Mouse (Mus musculus): ENCODE data around the gene Iqgap2. TPM values are rescaled to one million over a fixed set of nuclear protein-coding genes. Genes with fewer than 3 reads are reported as not detected.

Iqgap2 gene
- polyA plus RNA-seq, 1 experiment: 48.2 TPM

DNA sequence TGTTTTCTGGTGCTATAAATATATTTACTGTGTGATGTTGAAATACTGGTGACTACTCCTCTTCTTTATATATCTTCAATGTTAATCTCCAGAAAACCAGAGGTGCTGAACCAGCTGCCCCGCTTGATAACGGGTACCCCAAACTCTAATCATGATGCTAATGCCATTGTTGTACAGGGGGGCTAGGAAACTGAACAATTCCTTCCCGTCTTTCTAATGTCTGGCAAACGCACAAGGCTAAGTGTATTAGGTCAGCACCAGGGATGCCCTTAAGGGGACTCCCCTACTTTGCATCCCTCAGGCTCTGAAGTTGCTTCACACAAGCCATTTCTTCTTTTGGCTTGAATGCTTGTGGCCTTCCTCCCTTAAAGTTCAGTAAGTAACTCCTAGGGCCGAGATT is 212.6 kb downstream of the Iqgap2 start:
- Histone ChIP-seq H3K4me1 (ENCODE audit: control insufficient read depth, insufficient read depth, low read length) (peaks cover 12% of the 10 kb centered on the region), H3K27ac (ENCODE audit: insufficient read depth, low read depth, low read length) (no peak overlapping the region), H3K4me3 (ENCODE audit: insufficient read depth, low read length) (no peak overlapping the region)
- no peak for TF ChIP-seq CTCF (IDR thresholded peaks at IDR 0.05; ENCODE audit: low read depth, low read length)
- TF ChIP-seq POLR2A (IDR thresholded peaks at IDR 0.05; ENCODE audit: borderline replicate concordance, low read depth, low read length): no peak

DNA sequence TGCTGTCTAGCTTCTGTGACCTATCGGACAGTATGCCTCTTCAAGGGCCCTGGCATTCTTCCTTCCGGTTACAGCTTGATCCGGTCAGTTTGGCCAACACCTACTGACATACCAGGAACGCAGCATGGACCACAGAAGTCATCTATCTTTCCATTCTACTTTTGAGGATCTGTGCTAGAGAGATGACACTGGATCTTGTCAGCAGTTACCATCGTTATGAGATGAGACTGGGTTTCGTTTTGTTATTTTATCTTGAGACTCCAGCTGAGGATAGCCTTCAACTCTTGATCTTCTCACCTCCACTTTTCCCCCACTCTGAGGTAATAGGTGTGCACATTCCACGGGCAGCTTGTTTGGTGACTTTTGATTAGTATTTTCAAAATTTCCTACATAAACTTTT is 219.3 kb downstream of the Iqgap2 start:
- Histone ChIP-seq H3K4me3 (ENCODE audit: insufficient read depth, low read length) (no peak overlapping the region), H3K27ac (ENCODE audit: insufficient read depth, low read depth, low read length) (no peak overlapping the region), H3K4me1 (ENCODE audit: control insufficient read depth, insufficient read depth, low read length) (no peaks in the 10 kb centered on the region)
- TF ChIP-seq POLR2A (IDR thresholded peaks at IDR 0.05; ENCODE audit: borderline replicate concordance, low read depth, low read length) (no peak), CTCF (IDR thresholded peaks at IDR 0.05; ENCODE audit: low read depth, low read length) (no peak)

DNA sequence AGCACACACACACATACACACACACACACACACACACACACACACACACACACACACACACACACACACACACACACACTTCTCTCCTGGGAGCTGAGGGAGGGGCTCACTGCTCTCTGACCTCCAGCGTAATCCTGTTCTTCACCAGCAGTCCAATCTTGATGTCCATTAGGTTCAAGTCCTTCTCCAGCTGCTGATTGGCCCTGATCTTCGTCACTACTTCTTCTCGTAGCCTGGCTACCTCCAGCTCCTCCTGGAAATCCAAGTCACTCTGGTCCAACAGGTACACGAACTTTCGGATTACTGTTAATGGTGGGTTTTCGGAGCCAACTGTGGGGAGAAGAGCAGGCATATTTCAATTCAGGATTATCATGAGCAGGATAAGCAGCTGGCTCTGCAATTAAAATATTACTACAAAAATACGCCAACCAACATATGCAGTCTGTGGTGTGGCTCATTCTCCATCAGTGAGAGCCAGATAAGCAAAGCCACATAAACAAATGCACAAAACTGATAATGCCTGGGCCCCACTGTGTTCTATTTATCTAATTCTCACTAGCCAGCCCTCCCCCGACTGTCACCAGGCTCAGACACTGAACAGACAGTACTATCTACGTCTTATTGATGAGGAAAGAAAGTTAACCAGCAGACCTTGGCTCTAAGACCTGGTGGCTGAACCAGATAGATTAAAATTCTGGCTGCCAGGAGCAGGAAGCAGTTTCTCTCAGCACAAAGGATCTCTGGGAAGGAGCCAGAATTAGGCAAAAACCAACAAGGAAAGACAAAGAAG is 220.4 kb downstream of the Iqgap2 start:
- TF ChIP-seq POLR2A (IDR thresholded peaks at IDR 0.05; ENCODE audit: borderline replicate concordance, low read depth, low read length) (no peak), CTCF (IDR thresholded peaks at IDR 0.05; ENCODE audit: low read depth, low read length) (no peak)
- H3K4me3 ChIP-seq (ENCODE audit: insufficient read depth, low read length): no peak overlapping the region
- H3K4me1 ChIP-seq (ENCODE audit: control insufficient read depth, insufficient read depth, low read length): no peaks in the 10 kb centered on the region
- no peak overlapping the region for H3K27ac ChIP-seq (ENCODE audit: insufficient read depth, low read depth, low read length)

DNA sequence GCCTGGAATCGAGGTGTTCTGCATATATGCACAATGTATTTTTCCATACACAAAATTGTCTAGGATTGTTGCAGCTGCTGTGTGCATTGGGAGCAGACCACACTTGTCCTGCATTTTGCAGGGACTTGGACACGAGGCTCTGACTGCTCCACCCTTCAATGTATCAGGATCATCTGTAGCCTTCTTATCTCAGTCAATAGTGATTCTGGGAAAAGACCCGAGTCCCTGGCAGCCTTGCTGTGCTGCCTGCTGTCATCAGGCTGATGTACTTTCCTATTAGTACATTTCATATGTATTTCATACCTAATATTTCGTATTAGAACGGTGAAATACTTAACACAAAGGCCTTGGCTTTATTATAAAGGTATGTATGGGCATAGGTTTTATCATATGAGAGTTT is 221.2 kb downstream of the Iqgap2 start:
- Histone ChIP-seq H3K4me1 (ENCODE audit: control insufficient read depth, insufficient read depth, low read length) (no peaks in the 10 kb centered on the region), H3K4me3 (ENCODE audit: insufficient read depth, low read length) (no peak overlapping the region), H3K27ac (ENCODE audit: insufficient read depth, low read depth, low read length) (no peak overlapping the region)
- TF ChIP-seq CTCF (IDR thresholded peaks at IDR 0.05; ENCODE audit: low read depth, low read length) (no peak), POLR2A (IDR thresholded peaks at IDR 0.05; ENCODE audit: borderline replicate concordance, low read depth, low read length) (no peak)

DNA sequence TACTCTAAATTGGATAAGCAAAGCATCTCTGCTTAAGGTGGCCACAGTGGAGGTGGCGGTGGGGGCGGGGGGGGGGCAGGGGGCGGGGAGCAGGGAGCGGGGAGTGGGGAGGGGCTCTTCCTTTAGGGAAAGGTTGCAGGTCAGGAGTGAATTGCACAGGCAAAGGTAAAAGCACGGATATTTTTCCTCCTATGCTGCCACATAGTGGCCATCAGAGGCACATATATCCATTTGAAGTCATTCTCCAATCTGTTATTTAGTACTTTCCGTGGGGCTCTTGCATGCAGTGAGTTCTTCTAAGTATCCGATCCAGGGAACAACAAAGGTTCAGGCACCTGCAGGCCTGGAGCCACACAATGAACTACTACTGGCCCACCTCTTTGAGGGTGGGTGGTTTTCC is 224.5 kb downstream of the Iqgap2 start:
- H3K27ac ChIP-seq (ENCODE audit: insufficient read depth, low read depth, low read length): no peak overlapping the region
- H3K4me1 ChIP-seq (ENCODE audit: control insufficient read depth, insufficient read depth, low read length): no peaks in the 10 kb centered on the region
- TF ChIP-seq CTCF (IDR thresholded peaks at IDR 0.05; ENCODE audit: low read depth, low read length): no peak
- H3K4me3 ChIP-seq (ENCODE audit: insufficient read depth, low read length): no peak overlapping the region

DNA sequence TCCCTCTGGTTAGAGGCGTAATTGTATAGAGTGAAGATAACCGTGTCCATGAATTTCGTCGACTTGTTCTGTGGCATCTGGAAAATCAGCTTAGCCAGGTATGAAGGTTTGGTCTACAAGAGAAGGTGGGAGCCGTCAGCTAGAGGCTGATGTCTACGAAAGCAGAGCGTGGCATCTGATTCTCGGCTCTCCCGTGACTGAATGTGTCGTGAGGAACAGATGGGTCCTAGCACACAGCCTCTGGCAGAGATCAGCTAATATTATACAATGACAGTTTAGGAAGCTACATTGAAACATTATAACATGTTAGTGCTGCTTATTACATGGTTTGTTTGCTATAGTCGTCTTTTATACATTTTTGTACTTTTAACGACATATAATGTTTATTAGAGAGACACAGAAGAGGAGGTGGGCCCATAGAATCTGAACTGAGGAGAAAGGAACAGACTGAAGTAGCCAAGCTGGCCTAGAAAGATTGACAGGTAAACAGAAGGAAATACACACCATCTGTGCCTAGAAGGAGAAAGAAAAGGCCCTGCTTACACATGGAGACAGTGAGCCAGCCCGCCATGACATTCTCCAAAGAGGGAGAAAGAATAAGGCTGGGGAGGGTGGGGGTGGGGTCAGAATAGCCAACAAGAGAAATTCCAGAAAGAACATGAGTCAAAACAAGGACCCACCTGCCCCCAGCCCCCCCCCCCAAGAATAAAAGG is 225.9 kb downstream of the Iqgap2 start:
- TF ChIP-seq POLR2A (IDR thresholded peaks at IDR 0.05; ENCODE audit: borderline replicate concordance, low read depth, low read length) (no peak), CTCF (IDR thresholded peaks at IDR 0.05; ENCODE audit: low read depth, low read length) (no peak)
- Histone ChIP-seq H3K27ac (ENCODE audit: insufficient read depth, low read depth, low read length) (no peak overlapping the region), H3K4me3 (ENCODE audit: insufficient read depth, low read length) (no peak overlapping the region)

DNA sequence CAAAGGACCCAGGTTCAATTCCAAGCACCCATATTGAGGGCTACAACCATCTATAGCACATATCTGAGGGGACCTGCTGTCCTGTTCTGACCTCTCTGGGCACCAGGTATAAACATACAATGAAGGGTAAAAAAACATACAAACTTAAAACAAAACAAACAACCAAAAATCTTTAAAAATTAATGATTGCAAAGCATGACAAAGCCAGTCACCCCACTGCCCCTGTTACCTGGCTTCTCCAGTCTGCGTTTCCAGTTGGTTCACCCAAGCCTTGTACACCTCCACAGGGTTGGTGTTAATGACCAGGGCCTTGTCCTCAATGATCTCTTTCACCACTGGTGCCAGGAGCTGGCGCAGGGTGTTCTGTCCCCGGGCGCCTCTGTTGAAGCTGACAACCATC is 227.9 kb downstream of the Iqgap2 start:
- TF ChIP-seq POLR2A (IDR thresholded peaks at IDR 0.05; ENCODE audit: borderline replicate concordance, low read depth, low read length) (no peak), CTCF (IDR thresholded peaks at IDR 0.05; ENCODE audit: low read depth, low read length) (no peak)
- no peak overlapping the region for H3K27ac ChIP-seq (ENCODE audit: insufficient read depth, low read depth, low read length)
- H3K4me3 ChIP-seq (ENCODE audit: insufficient read depth, low read length): no peak overlapping the region
- H3K4me1 ChIP-seq (ENCODE audit: control insufficient read depth, insufficient read depth, low read length): no peaks in the 10 kb centered on the region

More for the DNA sequence above, 225.9 kb downstream of the Iqgap2 start:
- no peaks in the 10 kb centered on the region for H3K4me1 ChIP-seq (ENCODE audit: control insufficient read depth, insufficient read depth, low read length)

DNA sequence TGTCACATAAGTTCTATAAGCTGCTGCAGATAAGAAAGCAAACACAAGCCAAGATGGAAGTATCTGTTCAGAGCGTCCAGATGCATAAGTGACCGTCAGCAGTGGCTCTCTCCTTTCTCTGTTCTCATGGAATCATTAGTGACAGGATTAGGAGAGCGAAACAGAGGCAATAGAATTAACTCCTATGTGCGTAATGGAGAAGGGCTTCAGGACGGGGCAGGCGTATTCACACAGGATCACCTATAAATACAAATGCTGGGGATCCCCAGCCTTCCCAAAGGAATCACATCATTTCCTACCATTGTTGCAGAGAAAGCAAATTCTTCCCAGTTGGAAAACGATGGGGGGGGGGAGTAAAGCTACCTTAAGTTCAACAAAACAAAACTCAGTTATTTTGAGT is 232.3 kb downstream of the Iqgap2 start:
- no peak for TF ChIP-seq POLR2A (IDR thresholded peaks at IDR 0.05; ENCODE audit: borderline replicate concordance, low read depth, low read length)
- TF ChIP-seq CTCF (IDR thresholded peaks at IDR 0.05; ENCODE audit: low read depth, low read length): no peak
- H3K27ac ChIP-seq (ENCODE audit: insufficient read depth, low read depth, low read length): no peak overlapping the region

DNA sequence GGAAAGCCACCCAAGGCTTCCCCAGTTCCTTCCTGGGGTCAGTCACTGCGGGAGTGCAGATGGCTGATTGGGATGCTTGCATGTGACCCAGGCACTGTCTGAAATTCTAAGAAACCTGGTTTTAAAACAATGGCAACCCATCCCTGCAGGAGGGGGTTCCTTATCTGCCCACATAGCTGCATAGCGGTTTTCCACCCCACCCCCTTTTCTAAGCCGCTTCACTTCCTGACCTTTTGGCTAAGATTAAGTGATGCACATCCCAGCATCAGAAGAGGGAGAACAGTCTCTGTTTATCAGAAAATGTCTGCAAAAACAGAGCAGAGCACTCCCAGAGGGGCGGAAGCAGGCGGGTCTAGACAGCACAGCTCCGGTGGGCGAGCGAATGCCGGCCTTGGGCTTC is 234.6 kb downstream of the Iqgap2 start:
- H3K27ac ChIP-seq (ENCODE audit: insufficient read depth, low read depth, low read length): no peak overlapping the region
- H3K4me1 ChIP-seq (ENCODE audit: control insufficient read depth, insufficient read depth, low read length): no peaks in the 10 kb centered on the region
- no peak overlapping the region for H3K4me3 ChIP-seq (ENCODE audit: insufficient read depth, low read length)
- TF ChIP-seq CTCF (IDR thresholded peaks at IDR 0.05; ENCODE audit: low read depth, low read length) (no peak), POLR2A (IDR thresholded peaks at IDR 0.05; ENCODE audit: borderline replicate concordance, low read depth, low read length) (no peak)

More for the DNA sequence above, 232.3 kb downstream of the Iqgap2 start:
- Histone ChIP-seq H3K4me1 (ENCODE audit: control insufficient read depth, insufficient read depth, low read length) (no peaks in the 10 kb centered on the region), H3K4me3 (ENCODE audit: insufficient read depth, low read length) (no peak overlapping the region)

DNA sequence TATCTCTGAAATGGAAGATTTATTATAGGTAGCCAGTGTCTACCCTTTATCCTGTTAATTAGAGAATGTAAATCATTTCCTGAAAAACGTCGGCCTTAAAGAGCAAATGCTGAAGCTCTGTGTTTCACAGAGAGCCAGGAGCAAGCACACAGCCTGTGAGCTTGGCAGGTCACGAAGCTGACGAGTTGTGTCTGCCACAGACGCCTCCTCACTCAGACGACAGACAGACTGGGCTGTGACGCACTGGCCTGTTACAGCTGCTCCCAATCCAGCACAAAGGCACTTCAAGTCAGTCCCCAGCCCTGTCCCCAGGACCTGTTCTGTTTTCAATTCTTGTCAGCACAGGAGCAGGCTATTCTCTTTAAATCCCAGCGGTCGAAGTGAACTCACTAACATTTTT is 236.4 kb downstream of the Iqgap2 start:
- TF ChIP-seq POLR2A (IDR thresholded peaks at IDR 0.05; ENCODE audit: borderline replicate concordance, low read depth, low read length) (no peak), CTCF (IDR thresholded peaks at IDR 0.05; ENCODE audit: low read depth, low read length) (no peak)
- no peak overlapping the region for H3K4me3 ChIP-seq (ENCODE audit: insufficient read depth, low read length)
- no peaks in the 10 kb centered on the region for H3K4me1 ChIP-seq (ENCODE audit: control insufficient read depth, insufficient read depth, low read length)
- no peak overlapping the region for H3K27ac ChIP-seq (ENCODE audit: insufficient read depth, low read depth, low read length)
